Mouse (Mus musculus): ENCODE results near the gene Sco1. TPM values are rescaled to one million over a fixed set of nuclear protein-coding genes. Genes with fewer than 3 reads are reported as not detected.

Gene Sco1
- polyA plus RNA-seq, 1 experiment from 2014 or later: 20.3 TPM

- peaks cover 4% of the 10 kb centered on the region for H3K27me3 ChIP-seq (replicated peaks; ENCODE audit: control insufficient read depth, insufficient read depth, low read length)
- H3K4me1 ChIP-seq (replicated peaks; ENCODE audit: control insufficient read depth, insufficient read depth, low read length): no peaks in the 10 kb centered on the region
- H3K9ac ChIP-seq (ENCODE audit: low read depth, low read length): no peak within 1 kb of the TSS
- no peak within 1 kb of the TSS for H3K4me3 ChIP-seq (ENCODE audit: low read depth, low read length)
- no peaks in the 10 kb centered on the region for H3K9me3 ChIP-seq (ENCODE audit: control insufficient read depth, low read length)
- WGBS: 90% methylated on average over 5 of the region's 5 CpGs
- H3K27ac ChIP-seq (ENCODE audit: low read depth, low read length): no peak within 1 kb of the TSS
- H3K4me2 ChIP-seq: no peak within 1 kb of the TSS
- H3K36me3 ChIP-seq (ENCODE audit: control insufficient read depth, insufficient read depth, low read length): no peaks in the 10 kb centered on the region
- ATAC-seq (replicated peaks; ENCODE audit: low FRiP score) (no peak), DNase-seq (ENCODE audit: low spot score) (no peak)
These were observed 25.5 kb downstream of the Sco1 start, which contains the start of gene Myh3 for GRCm38 (mm10) chr11:67078000-67078399. Gene Myh3 (plus strand): TSS chr11:67078300.

GRCm38 (mm10) chr11:67078888-67079287 lies 26.4 kb downstream of the Sco1 start:
- 89% methylated on average over 6 of the region's 6 CpGs for WGBS
- H3K9ac ChIP-seq (ENCODE audit: low read depth, low read length): no peak overlapping the region
- H3K36me3 ChIP-seq (ENCODE audit: control insufficient read depth, insufficient read depth, low read length): no peaks in the 10 kb centered on the region
- DNase-seq (ENCODE audit: low spot score) (no peak), ATAC-seq (replicated peaks; ENCODE audit: low FRiP score) (no peak)
- peaks cover 13% of the 10 kb centered on the region for H3K27me3 ChIP-seq (replicated peaks; ENCODE audit: control insufficient read depth, insufficient read depth, low read length)
- H3K9me3 ChIP-seq (ENCODE audit: control insufficient read depth, low read length): no peaks in the 10 kb centered on the region
- no peak overlapping the region for H3K4me3 ChIP-seq (ENCODE audit: low read depth, low read length)
- H3K4me1 ChIP-seq (replicated peaks; ENCODE audit: control insufficient read depth, insufficient read depth, low read length): no peaks in the 10 kb centered on the region
- H3K4me2 ChIP-seq: no peak overlapping the region
- H3K27ac ChIP-seq (ENCODE audit: low read depth, low read length): no peak overlapping the region

- no peaks in the 10 kb centered on the region for H3K36me3 ChIP-seq (ENCODE audit: control insufficient read depth, insufficient read depth, low read length)
- DNase-seq (ENCODE audit: low spot score): no peak
These were observed 27.3 kb downstream of the Sco1 start for GRCm38 (mm10) chr11:67079740-67080139.

GRCm38 (mm10) chr11:67080168-67080567 lies 27.7 kb downstream of the Sco1 start:
- H3K9ac ChIP-seq (ENCODE audit: low read depth, low read length): no peak overlapping the region
- no peak overlapping the region for H3K27ac ChIP-seq (ENCODE audit: low read depth, low read length)
- H3K4me2 ChIP-seq: no peak overlapping the region
- no peaks in the 10 kb centered on the region for H3K4me1 ChIP-seq (replicated peaks; ENCODE audit: control insufficient read depth, insufficient read depth, low read length)
- ATAC-seq (replicated peaks; ENCODE audit: low FRiP score): peak; percentile 31; the same call in 1 of the 2 replicates
- H3K9me3 ChIP-seq (ENCODE audit: control insufficient read depth, low read length): no peaks in the 10 kb centered on the region
- WGBS: 3% methylated on average over 3 of the region's 3 CpGs
- H3K36me3 ChIP-seq (ENCODE audit: control insufficient read depth, insufficient read depth, low read length): no peaks in the 10 kb centered on the region
- DNase-seq (ENCODE audit: low spot score): no peak
- peaks cover 24% of the 10 kb centered on the region for H3K27me3 ChIP-seq (replicated peaks; ENCODE audit: control insufficient read depth, insufficient read depth, low read length)
- no peak overlapping the region for H3K4me3 ChIP-seq (ENCODE audit: low read depth, low read length)

More at GRCm38 (mm10) chr11:67079740-67080139, 27.3 kb downstream of the Sco1 start:
- Histone ChIP-seq H3K4me1 (replicated peaks; ENCODE audit: control insufficient read depth, insufficient read depth, low read length) (no peaks in the 10 kb centered on the region), H3K4me2 (no peak overlapping the region), H3K9ac (ENCODE audit: low read depth, low read length) (no peak overlapping the region), H3K4me3 (ENCODE audit: low read depth, low read length) (no peak overlapping the region), H3K27me3 (replicated peaks; ENCODE audit: control insufficient read depth, insufficient read depth, low read length) (peaks cover 21% of the 10 kb centered on the region), H3K27ac (ENCODE audit: low read depth, low read length) (no peak overlapping the region), H3K9me3 (ENCODE audit: control insufficient read depth, low read length) (no peaks in the 10 kb centered on the region)
- WGBS: 70% methylated on average over 11 of the region's 11 CpGs
- no peak for ATAC-seq (replicated peaks; ENCODE audit: low FRiP score)

GRCm38 (mm10) chr11:67081125-67081649 lies 28.7 kb downstream of the Sco1 start:
- H3K4me2 ChIP-seq: no peak overlapping the region
- ATAC-seq (replicated peaks; ENCODE audit: low FRiP score): peak; percentile 75
- H3K9me3 ChIP-seq (ENCODE audit: control insufficient read depth, low read length): no peaks in the 10 kb centered on the region
- H3K4me1 ChIP-seq (replicated peaks; ENCODE audit: control insufficient read depth, insufficient read depth, low read length): no peaks in the 10 kb centered on the region
- peaks cover 24% of the 10 kb centered on the region for H3K27me3 ChIP-seq (replicated peaks; ENCODE audit: control insufficient read depth, insufficient read depth, low read length)
- peak; percentile 56 for DNase-seq (ENCODE audit: low spot score)
- no peaks in the 10 kb centered on the region for H3K36me3 ChIP-seq (ENCODE audit: control insufficient read depth, insufficient read depth, low read length)
- 4% methylated on average over 11 of the region's 11 CpGs for WGBS
- no peak overlapping the region for H3K27ac ChIP-seq (ENCODE audit: low read depth, low read length)
- H3K9ac ChIP-seq (ENCODE audit: low read depth, low read length): no peak overlapping the region
- no peak overlapping the region for H3K4me3 ChIP-seq (ENCODE audit: low read depth, low read length)

GRCm38 (mm10) chr11:67082188-67082587 lies 29.7 kb downstream of the Sco1 start:
- Histone ChIP-seq H3K36me3 (ENCODE audit: control insufficient read depth, insufficient read depth, low read length) (no peaks in the 10 kb centered on the region), H3K4me1 (replicated peaks; ENCODE audit: control insufficient read depth, insufficient read depth, low read length) (no peaks in the 10 kb centered on the region), H3K27ac (ENCODE audit: low read depth, low read length) (no peak overlapping the region), H3K27me3 (replicated peaks; ENCODE audit: control insufficient read depth, insufficient read depth, low read length) (peaks cover 24% of the 10 kb centered on the region), H3K9me3 (ENCODE audit: control insufficient read depth, low read length) (no peaks in the 10 kb centered on the region), H3K9ac (ENCODE audit: low read depth, low read length) (no peak overlapping the region), H3K4me3 (ENCODE audit: low read depth, low read length) (no peak overlapping the region), H3K4me2 (no peak overlapping the region)
- no peak for ATAC-seq (replicated peaks; ENCODE audit: low FRiP score)
- 67% methylated on average over 7 of the region's 7 CpGs for WGBS
- DNase-seq (ENCODE audit: low spot score): no peak

- H3K36me3 ChIP-seq (ENCODE audit: control insufficient read depth, insufficient read depth, low read length): no peaks in the 10 kb centered on the region
- no peak for ATAC-seq (replicated peaks; ENCODE audit: low FRiP score)
- WGBS: 72% methylated on average over 13 of the region's 13 CpGs
- no peak overlapping the region for H3K9ac ChIP-seq (ENCODE audit: low read depth, low read length)
- no peak overlapping the region for H3K4me3 ChIP-seq (ENCODE audit: low read depth, low read length)
- H3K4me2 ChIP-seq: no peak overlapping the region
- no peak for DNase-seq (ENCODE audit: low spot score)
- H3K9me3 ChIP-seq (ENCODE audit: control insufficient read depth, low read length): no peaks in the 10 kb centered on the region
- H3K4me1 ChIP-seq (replicated peaks; ENCODE audit: control insufficient read depth, insufficient read depth, low read length): no peaks in the 10 kb centered on the region
- peaks cover 24% of the 10 kb centered on the region for H3K27me3 ChIP-seq (replicated peaks; ENCODE audit: control insufficient read depth, insufficient read depth, low read length)
- H3K27ac ChIP-seq (ENCODE audit: low read depth, low read length): no peak overlapping the region
These were observed 30.3 kb downstream of the Sco1 start for GRCm38 (mm10) chr11:67082793-67083192.

- Histone ChIP-seq H3K36me3 (ENCODE audit: control insufficient read depth, insufficient read depth, low read length) (no peaks in the 10 kb centered on the region), H3K4me3 (ENCODE audit: low read depth, low read length) (no peak overlapping the region), H3K4me1 (replicated peaks; ENCODE audit: control insufficient read depth, insufficient read depth, low read length) (no peaks in the 10 kb centered on the region), H3K9ac (ENCODE audit: low read depth, low read length) (no peak overlapping the region), H3K27ac (ENCODE audit: low read depth, low read length) (no peak overlapping the region), H3K4me2 (no peak overlapping the region), H3K27me3 (replicated peaks; ENCODE audit: control insufficient read depth, insufficient read depth, low read length) (peaks cover 24% of the 10 kb centered on the region), H3K9me3 (ENCODE audit: control insufficient read depth, low read length) (no peaks in the 10 kb centered on the region)
- no peak for ATAC-seq (replicated peaks; ENCODE audit: low FRiP score)
- WGBS: 60% methylated on average over 6 of the region's 6 CpGs
- no peak for DNase-seq (ENCODE audit: low spot score)
These were observed 30.8 kb downstream of the Sco1 start for GRCm38 (mm10) chr11:67083239-67083638.

GRCm38 (mm10) chr11:67083712-67084340 lies 31.4 kb downstream of the Sco1 start:
- DNase-seq (ENCODE audit: low spot score) (no peak), ATAC-seq (replicated peaks; ENCODE audit: low FRiP score) (no peak)
- Histone ChIP-seq H3K4me3 (ENCODE audit: low read depth, low read length) (no peak overlapping the region), H3K27ac (ENCODE audit: low read depth, low read length) (no peak overlapping the region), H3K27me3 (replicated peaks; ENCODE audit: control insufficient read depth, insufficient read depth, low read length) (peaks cover 26% of the 10 kb centered on the region), H3K4me2 (no peak overlapping the region), H3K9me3 (ENCODE audit: control insufficient read depth, low read length) (no peaks in the 10 kb centered on the region), H3K36me3 (ENCODE audit: control insufficient read depth, insufficient read depth, low read length) (no peaks in the 10 kb centered on the region), H3K9ac (ENCODE audit: low read depth, low read length) (no peak overlapping the region), H3K4me1 (replicated peaks; ENCODE audit: control insufficient read depth, insufficient read depth, low read length) (no peaks in the 10 kb centered on the region)
- WGBS: 39% methylated on average over 32 of the region's 32 CpGs
